Mouse (Mus musculus) A20 (cell line): ENCODE measurements at regions not wholly inside any gene's neighbourhood (a gene's known extent, or its start where the extent isn't known, plus 50 kb on each side); places are given as distances from the start of the nearest gene placed in this dataset.

ENCODE experiments used
- DNase-seq: peaks from one replicate; pipeline ENCODE4 v3.0.0-alpha.2; 2011; ENCODE audit warnings: low read depth, low spot score

GRCm38 (mm10) chr14:110276192-110276591 is 478.8 kb downstream of the Slitrk6 start:
- DNase-seq = no peak

GRCm38 (mm10) chr14:110271270-110271669 is 483.7 kb downstream of the Slitrk6 start:
- DNase-seq = no peak

- no peak for DNase-seq
Observed at GRCm38 (mm10) chr14:110244466-110244865, 510.5 kb downstream of the Slitrk6 start.

- DNase-seq = no peak
Observed at GRCm38 (mm10) chr14:110243549-110243948, 511.4 kb downstream of the Slitrk6 start.

GRCm38 (mm10) chr14:110238800-110239199 is 516.1 kb downstream of the Slitrk6 start:
- DNase-seq = no peak

GRCm38 (mm10) chr14:110224678-110225446 is 530.1 kb downstream of the Slitrk6 start:
- DNase-seq = no peak

- no peak for DNase-seq
Observed at GRCm38 (mm10) chr14:110190987-110191607, 563.9 kb downstream of the Slitrk6 start.

- no peak for DNase-seq
Observed at GRCm38 (mm10) chr14:110190471-110190870, 564.5 kb downstream of the Slitrk6 start.

- DNase-seq = no peak
Observed at GRCm38 (mm10) chr14:110179166-110179565, 575.8 kb downstream of the Slitrk6 start.

GRCm38 (mm10) chr14:110171162-110172117 is 583.5 kb downstream of the Slitrk6 start:
- DNase-seq = no peak

GRCm38 (mm10) chr14:110168632-110169031 is 586.3 kb downstream of the Slitrk6 start:
- no peak for DNase-seq

GRCm38 (mm10) chr14:110128265-110128664 is 626.7 kb downstream of the Slitrk6 start:
- no peak for DNase-seq

- DNase-seq = no peak
Observed at GRCm38 (mm10) chr14:110125936-110126710, 628.8 kb downstream of the Slitrk6 start.

GRCm38 (mm10) chr14:110122710-110123109 is 632.2 kb downstream of the Slitrk6 start:
- no peak for DNase-seq

- DNase-seq = no peak
Observed at GRCm38 (mm10) chr14:110115578-110115977, 639.4 kb downstream of the Slitrk6 start.

- no peak for DNase-seq
Observed at GRCm38 (mm10) chr14:110100852-110101251, 654.1 kb downstream of the Slitrk6 start.

GRCm38 (mm10) chr14:110078351-110078750 is 676.6 kb downstream of the Slitrk6 start:
- DNase-seq = no peak

GRCm38 (mm10) chr14:110047748-110048147 is 707.2 kb downstream of the Slitrk6 start:
- peak; percentile 45 for DNase-seq

GRCm38 (mm10) chr14:110043211-110043610 is 711.7 kb downstream of the Slitrk6 start:
- DNase-seq = peak; percentile 21

GRCm38 (mm10) chr14:110021812-110022211 is 733.1 kb downstream of the Slitrk6 start:
- no peak for DNase-seq

- no peak for DNase-seq
Observed at GRCm38 (mm10) chr14:110015126-110015525, 739.8 kb downstream of the Slitrk6 start.
